Mouse (Mus musculus) limb, embryonic 11.5 days (tissue): ENCODE results near the gene Cd38. TPM values are rescaled to one million over a fixed set of nuclear protein-coding genes. Genes with fewer than 3 reads are reported as not detected.
A peak's percentile ranks its signal among the peaks of the same experiment; 100 is the strongest.

Experiments
- ATAC-seq: fragments of 200-750 bp; cut with Nextera tagmentation; 2 replicates; pipeline ENCODE4 v1.8.0; 2017; ENCODE audit warnings: low read depth; ENCODE audit not compliant: insufficient number of reproducible peaks, low FRiP score, low TSS enrichment
- DNase-seq: peaks from one replicate; pipeline ENCODE4 v3.0.0-alpha.2; 2015; ENCODE audit warnings: low spot score
- H3K27ac ChIP-seq: fragments of 300-500 bp; sonication (generic); replicated peaks from 2 replicates; pipeline ENCODE4 v1.5.1; 2014; ENCODE audit warnings: low read depth, mild to moderate bottlenecking, low read length
- H3K27me3 ChIP-seq: fragments of 300-500 bp; sonication (generic); 2 replicates; pipeline ENCODE4 v1.6.1; 2014; ENCODE audit warnings: mild to moderate bottlenecking, low read length, mixed read lengths; ENCODE audit not compliant: control insufficient read depth, insufficient read depth
- H3K36me3 ChIP-seq: fragments of 300-500 bp; sonication (generic); 2 replicates; pipeline ENCODE4 v1.6.1; 2014; ENCODE audit warnings: mild to moderate bottlenecking, low read length, moderate library complexity, mixed read lengths; ENCODE audit not compliant: control insufficient read depth, insufficient read depth
- H3K4me1 ChIP-seq: fragments of 300-500 bp; sonication (generic); 2 replicates; pipeline ENCODE4 v1.6.1; 2014; ENCODE audit warnings: low read length, mixed read lengths; ENCODE audit not compliant: control insufficient read depth, insufficient read depth
- H3K4me2 ChIP-seq: fragments of 300-500 bp; sonication (generic); 2 replicates; pipeline ENCODE4 v1.6.1; 2014; ENCODE audit warnings: low read depth, mild to moderate bottlenecking, moderate library complexity; ENCODE audit not compliant: severe bottlenecking
- H3K4me3 ChIP-seq: fragments of 300-500 bp; sonication (generic); 2 replicates; pipeline ENCODE4 v1.5.1; 2014; ENCODE audit warnings: low read depth, low read length
- H3K9ac ChIP-seq: fragments of 300-500 bp; sonication (generic); 2 replicates; pipeline ENCODE4 v1.6.1; 2014; ENCODE audit warnings: mild to moderate bottlenecking, low read length
- H3K9me3 ChIP-seq: fragments of 300-500 bp; sonication (generic); 2 replicates; pipeline ENCODE4 v1.6.1; 2016; ENCODE audit warnings: low read length; ENCODE audit not compliant: control insufficient read depth
- WGBS: fragments of 180-500 bp; shearing (Covaris S2); extraction: QIAGEN DNeasy Blood & Tissue Kit; methylation state at CpG from one replicate; pipeline ENCODE4 v1.1.7; 2014; 5-methylcytosine and 5-hydroxymethylcytosine counted together
- polyA plus RNA-seq: library from polyadenylated mRNA; unstranded; fragments of >200 nt; fragmentation: Nextera tagmentation; extraction: Ambion mirVana; gene quantifications from 2 replicates; pipeline ENCODE4 v1.2.1, GENCODE M21; 2014

Gene Cd38
- polyA plus RNA-seq, 1 experiment from 2014 or later: 13.8 TPM

DNA sequence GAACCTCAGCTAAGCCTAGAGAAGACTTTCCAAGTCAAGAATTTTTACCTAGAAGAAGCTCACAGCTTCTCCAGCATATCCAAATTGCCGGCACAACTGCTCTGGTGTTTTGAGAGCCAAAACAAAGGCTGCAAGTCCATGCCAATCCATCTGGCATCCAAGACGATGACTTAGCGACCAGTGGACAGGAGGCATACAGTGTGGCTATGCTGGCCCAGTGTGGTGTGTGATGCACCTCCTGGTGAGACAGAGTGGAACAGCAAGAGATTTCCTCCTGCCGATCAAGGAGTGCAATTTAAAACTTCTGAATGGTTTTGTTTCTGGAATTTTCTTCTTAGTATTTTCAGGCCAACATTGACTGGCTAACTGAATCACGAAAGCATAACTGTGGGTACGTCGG, 31.8 kb upstream of the Cd38 start:
- WGBS: 94% methylated on average over 7 of the region's 7 CpGs
- Histone ChIP-seq H3K27ac (no peak overlapping the region), H3K27me3 (no peaks in the 10 kb centered on the region), H3K4me1 (no peaks in the 10 kb centered on the region), H3K4me2 (no peak overlapping the region), H3K9me3 (no peaks in the 10 kb centered on the region), H3K36me3 (no peaks in the 10 kb centered on the region), H3K4me3 (no peak overlapping the region), H3K9ac (no peak overlapping the region)
- ATAC-seq (no peak), DNase-seq (no peak)

- no peak overlapping the region for H3K9ac ChIP-seq
- H3K27ac ChIP-seq: no peak overlapping the region
- H3K4me1 ChIP-seq: no peaks in the 10 kb centered on the region
- H3K4me3 ChIP-seq: no peak overlapping the region
- no peaks in the 10 kb centered on the region for H3K27me3 ChIP-seq
- H3K9me3 ChIP-seq: no peaks in the 10 kb centered on the region
- no peaks in the 10 kb centered on the region for H3K36me3 ChIP-seq
- peak; percentile 67 for DNase-seq
- 55% methylated on average over 5 of the region's 5 CpGs for WGBS
- no peak for ATAC-seq
- H3K4me2 ChIP-seq: no peak overlapping the region
Measured at GRCm38 (mm10) chr5:43837372-43837771, 31.0 kb upstream of the Cd38 start.

- H3K27me3 ChIP-seq: no peaks in the 10 kb centered on the region
Measured at GRCm38 (mm10) chr5:43841144-43842010, 27.0 kb upstream of the Cd38 start.

GRCm38 (mm10) chr5:43842011-43842285, 26.4 kb upstream of the Cd38 start:
- Histone ChIP-seq H3K9me3 (no peaks in the 10 kb centered on the region; the same call in 1 of the 2 replicates), H3K27ac (no peak overlapping the region), H3K4me2 (no peak overlapping the region), H3K27me3 (no peaks in the 10 kb centered on the region), H3K4me3 (no peak overlapping the region), H3K9ac (no peak overlapping the region), H3K4me1 (no peaks in the 10 kb centered on the region), H3K36me3 (no peaks in the 10 kb centered on the region)
- WGBS: 88% methylated on average over 5 of the region's 5 CpGs
- DNase-seq (no peak), ATAC-seq (no peak)

More at GRCm38 (mm10) chr5:43841144-43842010, 27.0 kb upstream of the Cd38 start:
- no peak overlapping the region for H3K27ac ChIP-seq
- no peak overlapping the region for H3K4me2 ChIP-seq
- no peaks in the 10 kb centered on the region for H3K36me3 ChIP-seq
- H3K9me3 ChIP-seq: no peaks in the 10 kb centered on the region; the same call in 1 of the 2 replicates
- 52% methylated on average over 11 of the region's 11 CpGs for WGBS
- no peak for ATAC-seq
- DNase-seq: peak; percentile 62
- H3K4me3 ChIP-seq: no peak overlapping the region
- no peaks in the 10 kb centered on the region for H3K4me1 ChIP-seq
- no peak overlapping the region for H3K9ac ChIP-seq

GRCm38 (mm10) chr5:43842576-43843155, 25.7 kb upstream of the Cd38 start:
- ATAC-seq: no peak
- Histone ChIP-seq H3K27ac (no peak overlapping the region), H3K9ac (no peak overlapping the region), H3K9me3 (no peaks in the 10 kb centered on the region; the same call in 1 of the 2 replicates), H3K4me3 (no peak overlapping the region), H3K4me1 (no peaks in the 10 kb centered on the region), H3K27me3 (no peaks in the 10 kb centered on the region), H3K36me3 (no peaks in the 10 kb centered on the region), H3K4me2 (no peak overlapping the region)
- WGBS: 78% methylated on average over 3 of the region's 3 CpGs
- DNase-seq: no peak

DNA sequence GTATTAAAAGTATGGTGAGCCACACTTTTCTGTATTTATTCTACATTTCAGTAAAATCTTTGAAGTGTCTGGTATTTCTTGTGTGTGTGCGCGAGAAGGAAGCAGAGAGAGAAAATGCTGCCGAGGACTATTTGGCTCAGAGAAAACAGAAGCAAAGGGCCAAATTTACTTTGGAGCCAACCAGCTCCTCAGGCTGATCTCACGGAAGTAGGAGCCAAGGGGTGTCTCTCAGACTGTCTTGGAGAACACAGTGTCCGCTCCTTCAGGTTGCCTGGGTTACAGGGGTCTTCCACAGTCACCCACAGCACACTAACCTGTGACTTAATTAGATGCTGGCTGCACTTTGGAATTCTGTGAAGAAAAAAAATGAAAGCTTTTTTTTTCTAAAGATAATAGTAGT, 23.3 kb upstream of the Cd38 start:
- DNase-seq (no peak), ATAC-seq (no peak)
- 92% methylated on average over 5 of the region's 5 CpGs for WGBS
- Histone ChIP-seq H3K4me2 (no peak overlapping the region), H3K9me3 (no peaks in the 10 kb centered on the region; the same call in 1 of the 2 replicates), H3K27me3 (no peaks in the 10 kb centered on the region), H3K9ac (no peak overlapping the region), H3K27ac (no peak overlapping the region), H3K36me3 (no peaks in the 10 kb centered on the region), H3K4me3 (no peak overlapping the region), H3K4me1 (no peaks in the 10 kb centered on the region)

DNA sequence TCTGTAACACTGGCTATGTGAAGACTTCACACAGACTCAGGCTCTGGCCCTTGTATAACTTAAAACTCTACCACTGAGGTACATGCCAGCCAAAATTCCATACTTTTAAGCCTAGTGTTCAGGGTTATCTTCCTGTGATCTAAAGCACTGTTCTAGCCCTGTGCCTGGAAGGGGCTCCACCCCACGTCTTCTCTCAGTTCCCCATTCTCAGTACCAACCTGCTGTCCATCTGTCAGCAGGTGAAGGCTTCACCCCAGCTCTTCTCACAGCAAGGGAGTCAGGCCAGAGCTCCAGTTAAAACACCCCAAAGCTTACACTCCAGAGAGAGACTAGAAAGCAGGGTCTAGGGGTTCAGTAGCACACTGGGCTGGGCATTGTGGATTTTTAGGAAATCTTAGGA, 22.7 kb upstream of the Cd38 start:
- ATAC-seq (no peak), DNase-seq (no peak)
- H3K4me1 ChIP-seq: no peaks in the 10 kb centered on the region
- WGBS: 69% methylated on average over 1 of the region's 1 CpGs
- H3K27me3 ChIP-seq: no peaks in the 10 kb centered on the region
- H3K36me3 ChIP-seq: no peaks in the 10 kb centered on the region
- no peak overlapping the region for H3K4me3 ChIP-seq
- no peak overlapping the region for H3K27ac ChIP-seq
- no peaks in the 10 kb centered on the region; the same call in 1 of the 2 replicates for H3K9me3 ChIP-seq
- H3K9ac ChIP-seq: no peak overlapping the region
- no peak overlapping the region for H3K4me2 ChIP-seq

GRCm38 (mm10) chr5:43846227-43846626, 22.1 kb upstream of the Cd38 start:
- no peaks in the 10 kb centered on the region for H3K27me3 ChIP-seq
- no peaks in the 10 kb centered on the region for H3K36me3 ChIP-seq
- ATAC-seq (no peak), DNase-seq (no peak)
- no peak overlapping the region for H3K4me3 ChIP-seq
- WGBS: 13% methylated on average over 2 of the region's 2 CpGs
- no peak overlapping the region for H3K27ac ChIP-seq
- no peak overlapping the region for H3K4me2 ChIP-seq
- no peaks in the 10 kb centered on the region for H3K4me1 ChIP-seq
- H3K9me3 ChIP-seq: no peaks in the 10 kb centered on the region; the same call in 1 of the 2 replicates
- H3K9ac ChIP-seq: no peak overlapping the region
